Mouse (Mus musculus) lung, adult 2 months (tissue): ENCODE data around the gene Fgd2. TPM values are rescaled to one million over a fixed set of nuclear protein-coding genes. Genes with fewer than 3 reads are reported as not detected.
A peak's percentile ranks its signal among the peaks of the same experiment; 100 is the strongest.
"Not testable (repeated sequence)": the region's sequence is repeated elsewhere in the genome, so short reads cannot be mapped to it uniquely, and the experiment has no call there.

ENCODE experiments used
- DNase-seq: peaks from one replicate; pipeline ENCODE4 v3.0.0; 2022
- H3K4me1 ChIP-seq: fragments of 200-500 bp; 2 replicates; pipeline ENCODE4 v1.6.1; 2011; ENCODE audit warnings: low read length; ENCODE audit not compliant: control insufficient read depth, insufficient read depth
- H3K4me3 ChIP-seq: fragments of 200-500 bp; replicated peaks from 2 replicates; pipeline ENCODE3; 2011; ENCODE audit warnings: low read depth, mild to moderate bottlenecking, control low read depth, low read length; ENCODE audit errors: extremely low read depth
- CTCF ChIP-seq: fragments of 200-500 bp; IDR thresholded peaks from 2 replicates; pipeline ENCODE4 v1.5.1; 2011; ENCODE audit warnings: mild to moderate bottlenecking, low read length, control low read depth; ENCODE audit not compliant: insufficient read depth
- POLR2A ChIP-seq: fragments of 200-500 bp; IDR thresholded peaks from 2 replicates; pipeline ENCODE4 v1.6.1; 2011; ENCODE audit warnings: low read depth, mild to moderate bottlenecking, control low read depth, low read length, borderline replicate concordance; ENCODE audit errors: extremely low read depth
- WGBS: fragments of 180-500 bp; shearing (Covaris S2); methylation state at CpG from one replicate; pipeline ENCODE4 v1.1.7; 2018; 5-methylcytosine and 5-hydroxymethylcytosine counted together
- polyA plus RNA-seq: library from polyadenylated mRNA; depleted of rRNA; stranded (reverse); fragments of >200 nt; gene quantifications from 2 replicates; pipeline ENCODE4 v1.2.3, GENCODE M21; 2012

Gene Fgd2
- polyA plus RNA-seq, 1 experiment: 44.3 TPM

GRCm38 (mm10) chr17:29346496-29347125, 14.1 kb upstream of the Fgd2 start:
- TF ChIP-seq CTCF: no peak
- TF ChIP-seq POLR2A: no peak
- DNase-seq: peak; percentile 43
- Histone ChIP-seq H3K4me1 (peaks cover 16% of the 10 kb centered on the region), H3K4me3 (peak overlapping the region; percentile 79)
- 3% methylated on average over 11 of the region's 11 CpGs for WGBS

GRCm38 (mm10) chr17:29347126-29347644, 13.5 kb upstream of the Fgd2 start:
- H3K4me1 ChIP-seq: peaks cover 11% of the 10 kb centered on the region
- WGBS: under 1% methylated on average over 43 of the region's 45 CpGs
- no peak for DNase-seq

GRCm38 (mm10) chr17:29347645-29348256, 13.0 kb upstream of the Fgd2 start, which contains the start of gene Mtch1:
TSS of gene Mtch1 (minus strand) at chr17:29347934.
- Histone ChIP-seq H3K4me1 (peaks cover 6% of the 10 kb centered on the region), H3K4me3 (peak within 1 kb of the TSS; percentile 79)
- 1% methylated on average over 45 of the region's 53 CpGs for WGBS
- no peak for TF ChIP-seq CTCF
- peak; percentile 85 for TF ChIP-seq POLR2A
- peak; percentile 100 for DNase-seq

More at GRCm38 (mm10) chr17:29347126-29347644, 13.5 kb upstream of the Fgd2 start:
- TF ChIP-seq CTCF: no peak
- peak; percentile 8; the same call in 1 of the 2 replicates for TF ChIP-seq POLR2A
- peak overlapping the region; percentile 79 for H3K4me3 ChIP-seq

- 70% methylated on average over 2 of the region's 2 CpGs for WGBS
- no peak for DNase-seq
- Histone ChIP-seq H3K4me3 (no peak overlapping the region), H3K4me1 (peaks cover 6% of the 10 kb centered on the region)
- TF ChIP-seq POLR2A: no peak; the same call in 1 of the 2 replicates
- no peak for TF ChIP-seq CTCF
Measured at GRCm38 (mm10) chr17:29348996-29349395, 11.7 kb upstream of the Fgd2 start.

- 77% methylated on average over 5 of the region's 5 CpGs for WGBS
- peaks cover 13% of the 10 kb centered on the region for H3K4me1 ChIP-seq
- not testable (repeated sequence) for DNase-seq, H3K4me3 ChIP-seq
Measured at GRCm38 (mm10) chr17:29351056-29351455, 9.7 kb upstream of the Fgd2 start.

- Histone ChIP-seq H3K4me3 (no peak overlapping the region), H3K4me1 (peaks cover 10% of the 10 kb centered on the region; the same call in 1 of the 2 replicates)
- TF ChIP-seq POLR2A (no peak), CTCF (no peak)
- 48% methylated on average over 5 of the region's 5 CpGs for WGBS
- no peak for DNase-seq
Measured at GRCm38 (mm10) chr17:29355461-29355840, 5.3 kb upstream of the Fgd2 start.

GRCm38 (mm10) chr17:29355841-29356478, 4.8 kb upstream of the Fgd2 start:
- 17% methylated on average over 17 of the region's 17 CpGs for WGBS
- Histone ChIP-seq H3K4me1 (peaks cover 10% of the 10 kb centered on the region; the same call in 1 of the 2 replicates), H3K4me3 (peak overlapping the region; percentile 55)
- no peak for TF ChIP-seq POLR2A
- peak; percentile 72 for DNase-seq

GRCm38 (mm10) chr17:29356479-29356856, 4.2 kb upstream of the Fgd2 start:
- DNase-seq: no peak
- 7% methylated on average over 11 of the region's 11 CpGs for WGBS

GRCm38 (mm10) chr17:29356882-29357281, 3.8 kb upstream of the Fgd2 start:
- no peak for DNase-seq
- peaks cover 10% of the 10 kb centered on the region; the same call in 1 of the 2 replicates for H3K4me1 ChIP-seq
- TF ChIP-seq POLR2A (no peak), CTCF (no peak)
- WGBS: 23% methylated on average over 9 of the region's 9 CpGs
- H3K4me3 ChIP-seq: peak overlapping the region; percentile 52

More at GRCm38 (mm10) chr17:29356479-29356856, 4.2 kb upstream of the Fgd2 start:
- peak overlapping the region; percentile 55 for H3K4me3 ChIP-seq
- TF ChIP-seq CTCF (no peak), POLR2A (peak; percentile 50; the same call in 1 of the 2 replicates)
- peaks cover 10% of the 10 kb centered on the region; the same call in 1 of the 2 replicates for H3K4me1 ChIP-seq

GRCm38 (mm10) chr17:29358928-29359327, 1.8 kb upstream of the Fgd2 start:
- no peak for TF ChIP-seq POLR2A
- TF ChIP-seq CTCF: no peak
- WGBS: 74% methylated on average over 3 of the region's 3 CpGs
- no peak for DNase-seq
- H3K4me1 ChIP-seq: peaks cover 10% of the 10 kb centered on the region; the same call in 1 of the 2 replicates
- H3K4me3 ChIP-seq: no peak overlapping the region
